Mouse (Mus musculus) thymus, postnatal 10 days (tissue): ENCODE measurements at regions not wholly inside any gene's neighbourhood (a gene's known extent, or its start where the extent isn't known, plus 50 kb on each side); places are given as distances from the start of the nearest gene placed in this dataset.

ENCODE experiments used
- DNase-seq, 2 experiments: peaks; one replicate each; pipeline ENCODE4 v3.0.0; 2021; ENCODE audit warnings: low spot score in 2 of 2

DNA sequence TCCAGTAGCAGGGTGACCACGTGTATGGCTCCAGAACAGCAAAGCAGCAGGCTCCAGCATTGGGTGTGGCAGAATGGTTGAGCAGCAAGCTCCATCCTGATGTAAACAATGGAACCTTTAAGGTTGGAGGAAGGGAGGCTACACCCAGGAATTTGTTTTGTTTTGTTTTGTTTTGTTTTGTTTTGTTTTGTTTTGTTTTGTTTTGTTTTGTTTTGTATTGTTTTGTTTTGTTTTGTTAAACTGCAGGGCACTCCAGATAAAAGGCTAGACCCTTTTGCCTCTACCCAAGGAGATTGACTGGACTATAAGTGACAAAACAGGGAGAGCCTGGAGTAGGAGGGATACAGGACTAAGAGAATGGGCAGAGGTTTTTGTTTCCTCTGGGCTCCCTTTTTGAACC is 647.5 kb downstream of the Kcnj3 start:
- no peak for DNase-seq

GRCm38 (mm10) chr2:56109531-56109930 is 673.8 kb downstream of the Kcnj3 start:
- DNase-seq, result no peak

- DNase-seq, result no peak
These were observed 674.2 kb downstream of the Kcnj3 start for GRCm38 (mm10) chr2:56109975-56110374.

GRCm38 (mm10) chr2:56114469-56114868 is 678.7 kb downstream of the Kcnj3 start:
- peak in 1 of 2 experiments; percentile 3 for DNase-seq

DNA sequence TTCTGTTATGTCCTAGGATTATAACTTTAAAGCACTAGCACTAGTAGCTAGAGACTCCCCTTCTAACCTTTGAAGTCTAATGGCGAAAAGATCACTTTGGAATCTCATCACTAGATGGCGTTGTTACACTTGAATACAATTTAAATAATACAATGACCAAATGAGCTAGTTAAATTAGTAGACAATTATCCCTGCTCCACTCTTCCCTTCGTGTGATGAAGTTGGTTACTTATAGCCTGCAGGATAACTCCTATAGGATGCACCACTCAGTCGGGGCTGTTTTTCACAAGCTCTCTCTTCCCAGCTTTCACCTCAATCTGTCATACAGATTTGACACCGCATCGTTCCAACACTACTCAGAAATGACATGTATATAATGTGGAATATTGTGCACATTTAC is 683.6 kb downstream of the Kcnj3 start:
- DNase-seq, result no peak

- no peak for DNase-seq
These were observed 711.4 kb downstream of the Kcnj3 start for GRCm38 (mm10) chr2:56147107-56147615.

DNA sequence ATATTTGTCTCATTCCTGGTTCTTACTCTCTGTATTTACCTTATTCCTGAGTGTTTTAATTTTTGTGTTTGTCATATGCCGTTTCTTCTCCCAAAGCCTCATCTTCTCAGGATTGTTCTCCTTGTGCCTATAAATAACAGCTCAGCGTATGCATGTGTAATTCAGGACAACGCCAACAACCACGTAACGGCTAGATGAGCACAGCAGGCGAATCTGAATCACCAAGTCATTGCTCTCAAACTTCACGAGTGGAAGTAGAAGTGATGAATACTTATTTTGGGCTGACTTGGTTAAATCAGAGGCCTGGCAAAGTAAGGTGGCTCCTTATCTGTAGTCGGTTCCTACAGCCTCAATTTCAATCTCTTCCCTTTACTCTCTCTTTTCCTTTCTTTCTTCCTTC is 760.7 kb downstream of the Kcnj3 start:
- DNase-seq, result no peak

GRCm38 (mm10) chr2:56227476-56227875 is 791.7 kb downstream of the Kcnj3 start:
- no peak for DNase-seq

GRCm38 (mm10) chr2:56233042-56233441 is 797.3 kb downstream of the Kcnj3 start:
- DNase-seq, result no peak

- no peak for DNase-seq
These were observed 821.5 kb downstream of the Kcnj3 start for GRCm38 (mm10) chr2:56257044-56257954.

- no peak for DNase-seq
These were observed 818.9 kb downstream of the Nr4a2 start for GRCm38 (mm10) chr2:56304920-56305319.

- DNase-seq, result no peak
These were observed 802.1 kb downstream of the Nr4a2 start for GRCm38 (mm10) chr2:56321692-56322091.

GRCm38 (mm10) chr2:56322508-56322907 is 801.3 kb downstream of the Nr4a2 start:
- DNase-seq, result no peak

GRCm38 (mm10) chr2:56335974-56336373 is 787.8 kb downstream of the Nr4a2 start:
- no peak for DNase-seq

DNA sequence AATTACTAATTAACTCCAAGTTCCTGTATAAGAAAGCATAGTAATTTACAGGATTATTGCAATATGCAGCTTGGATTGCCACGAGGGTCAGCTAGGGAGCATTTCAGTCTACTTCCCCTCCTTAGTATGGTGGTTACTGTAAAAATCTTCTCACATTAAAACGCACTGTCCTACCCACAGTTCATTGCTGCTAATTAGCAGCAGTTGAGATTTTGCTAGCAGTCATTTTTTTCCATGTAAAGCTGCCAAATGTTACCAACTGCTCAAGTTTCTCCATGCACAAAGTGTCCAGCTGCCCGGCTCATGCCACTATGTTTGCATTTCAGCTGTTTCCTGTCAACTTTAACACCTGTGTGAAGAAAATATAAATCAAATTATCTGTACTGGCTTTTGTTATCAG is 759.7 kb downstream of the Nr4a2 start:
- DNase-seq, result no peak
